Comparison of ENCODE assay signal across 8 mouse cellular contexts in genomic region chr10:12963362-12964147, GRCm38 (mm10). TPM values are rescaled to one million over a fixed set of nuclear protein-coding genes. Genes with fewer than 3 reads are reported as not detected.
DNase-seq lines count a peak whose midpoint lies in the region; ATAC-seq and TF ChIP-seq lines count a peak whose summit lies in the region.

No protein-coding gene starts in this region.

- no peak for TF ChIP-seq CTCF in olfactory bulb, adult 2 months (IDR thresholded peaks at IDR 0.05; ENCODE audit: insufficient read depth, low read depth, low read length)

- no peak for TF ChIP-seq POLR2A in olfactory bulb, adult 2 months (IDR thresholded peaks at IDR 0.05; ENCODE audit: insufficient read depth, low read depth, low read length)

- H3K36me3 ChIP-seq in heart, embryonic 13.5 days: no peaks in the 10 kb centered on the region
- H3K36me3 ChIP-seq in liver, embryonic 15.5 days (replicated peaks): peaks cover 3% of the 10 kb centered on the region

- H3K9ac ChIP-seq in heart, embryonic 13.5 days: peak overlapping the region; percentile 82
- H3K9ac ChIP-seq in liver, embryonic 15.5 days: peak overlapping the region; percentile 74

- intact Hi-C loops in gastrocnemius, postnatal 14 days (cut with DNase I; ENCODE audit: low total_unique reads): no loop called here

- H3K4me2 ChIP-seq in heart, embryonic 13.5 days: peak overlapping the region; percentile 90
- H3K4me2 ChIP-seq in liver, embryonic 15.5 days: peak overlapping the region; percentile 88

- DNase-seq in cerebellum, adult 9-11 months: peak; percentile 6
- DNase-seq in cerebellum, adult 11 months: no peak
- peak; percentile 34 to 41 for DNase-seq in B cell, adult 2 months
- DNase-seq in c-Kit-positive CD71-positive TER-119-positive erythroid progenitor cells, embryonic 14.5 days (ENCODE audit: low spot score): peak; percentile 67
- DNase-seq in gastrocnemius, postnatal 14 days: no peak

- peak overlapping the region; percentile 81 for H3K4me3 ChIP-seq in heart, embryonic 13.5 days
- peak overlapping the region; percentile 90 for H3K4me3 ChIP-seq in liver, embryonic 15.5 days (replicated peaks)
- peak overlapping the region; percentile 61 for H3K4me3 ChIP-seq in olfactory bulb, adult 2 months (ENCODE audit: insufficient read depth, low read depth, low read length)

- ATAC-seq in heart, embryonic 13.5 days (ENCODE audit: extremely low read depth, insufficient number of reproducible peaks, low FRiP score, low TSS enrichment): no peak
- ATAC-seq in liver, embryonic 15.5 days (ENCODE audit: insufficient read depth): peak; percentile 51

- H3K9me3 ChIP-seq in heart, embryonic 13.5 days: no peaks in the 10 kb centered on the region
- no peaks in the 10 kb centered on the region for H3K9me3 ChIP-seq in liver, embryonic 15.5 days (replicated peaks)

- H3K27me3 ChIP-seq in heart, embryonic 13.5 days (replicated peaks): no peaks in the 10 kb centered on the region
- H3K27me3 ChIP-seq in liver, embryonic 15.5 days: no peaks in the 10 kb centered on the region

- peaks cover 5% of the 10 kb centered on the region; the same call in 1 of the 2 replicates for H3K4me1 ChIP-seq in heart, embryonic 13.5 days
- H3K4me1 ChIP-seq in liver, embryonic 15.5 days (replicated peaks): peaks cover 34% of the 10 kb centered on the region
- peaks cover 7% of the 10 kb centered on the region; the same call in 1 of the 2 replicates for H3K4me1 ChIP-seq in olfactory bulb, adult 2 months (ENCODE audit: control insufficient read depth, insufficient read depth, low read length)

- 4% methylated on average over 29 of the region's 29 CpGs for WGBS in heart, embryonic 13.5 days
- WGBS in liver, embryonic 15.5 days (ENCODE audit: insufficient replicate concordance): 1% methylated on average over 29 of the region's 29 CpGs
- 6% methylated on average over 29 of the region's 29 CpGs for WGBS in olfactory bulb, adult 2 months

- H3K27ac ChIP-seq in heart, embryonic 13.5 days (replicated peaks): no peak overlapping the region
- peak overlapping the region; percentile 73 for H3K27ac ChIP-seq in liver, embryonic 15.5 days (replicated peaks)
- no peak overlapping the region for H3K27ac ChIP-seq in olfactory bulb, adult 2 months (ENCODE audit: insufficient read depth, low read depth, low read length)

RNA-seq across cellular contexts. Expression of gene Stx11, which starts 0.5 kb away (rescaled TPM):
- polyA plus RNA-seq in heart, embryonic 13.5 days (2015; fragmentation: Nextera tagmentation; extraction: Ambion mirVana): 2.9 and 5.0 TPM in 2 replicates
- 9.7 and 10.6 TPM in 2 replicates for polyA plus RNA-seq in liver, embryonic 15.5 days (2015; fragmentation: Nextera tagmentation; extraction: Ambion mirVana)
- polyA plus RNA-seq in olfactory bulb, adult 2 months (2012; ENCODE audit: insufficient read depth, insufficient read length, low replicate concordance, missing spikeins): not detected in 2 replicates
- under 1 TPM; 0.44 to 0.47 TPM for total RNA-seq in gastrocnemius, postnatal 14 days (2021)

RNA-seq across cellular contexts. Expression of gene Sf3b5, which starts 41.6 kb away (rescaled TPM):
- 28.9 and 32.3 TPM in 2 replicates for polyA plus RNA-seq in heart, embryonic 13.5 days (2015; fragmentation: Nextera tagmentation; extraction: Ambion mirVana)
- 16.5 and 17.2 TPM in 2 replicates for polyA plus RNA-seq in liver, embryonic 15.5 days (2015; fragmentation: Nextera tagmentation; extraction: Ambion mirVana)
- not detected in 2 replicates for polyA plus RNA-seq in olfactory bulb, adult 2 months (2012; ENCODE audit: insufficient read depth, insufficient read length, low replicate concordance, missing spikeins)
- total RNA-seq in gastrocnemius, postnatal 14 days (2021): 1 to 10 TPM; 4.3 to 5.1 TPM

Comparison
In these comparisons a context has a peak if more than half of its experiments do, and no peak if none do; other contexts are left out.
1. DNase-seq: peak in cerebellum, adult 9-11 months (single experiment), B cell, adult 2 months (2 of 2) and c-Kit-positive CD71-positive TER-119-positive erythroid progenitor cells, embryonic 14.5 days (single experiment); none in cerebellum, adult 11 months (single experiment) and gastrocnemius, postnatal 14 days (single experiment).
2. Peak in every context shown above with its lines, with median percentiles within 50 percentile points of each other: H3K4me3 ChIP-seq.